Mouse (Mus musculus) stomach, embryonic 16.5 days (tissue): Measurements from ENCODE around the gene Opcml. TPM values are rescaled to one million over a fixed set of nuclear protein-coding genes. Genes with fewer than 3 reads are reported as not detected.

Source experiments
- ATAC-seq: fragments of 200-750 bp; cut with Nextera tagmentation; 2 replicates; pipeline ENCODE4 v1.8.0; 2017; ENCODE audit warnings: moderate number of reproducible peaks, moderate TSS enrichment; ENCODE audit not compliant: insufficient read depth, low FRiP score
- H3K27ac ChIP-seq: fragments of 300-500 bp; sonication (generic); 2 replicates; pipeline ENCODE4 v1.5.1; 2014; ENCODE audit warnings: low read length
- H3K27me3 ChIP-seq: fragments of 300-500 bp; sonication (generic); 2 replicates; pipeline ENCODE4 v1.6.1; 2014; ENCODE audit warnings: low read length, control low read depth, mixed read lengths; ENCODE audit not compliant: control insufficient read depth, insufficient read depth
- H3K36me3 ChIP-seq: fragments of 300-500 bp; sonication (generic); 2 replicates; pipeline ENCODE4 v1.6.1; 2014; ENCODE audit warnings: low read length; ENCODE audit not compliant: control insufficient read depth, insufficient read depth
- H3K4me1 ChIP-seq: fragments of 300-500 bp; sonication (generic); 2 replicates; pipeline ENCODE4 v1.6.1; 2014; ENCODE audit warnings: low read length, control low read depth, mixed read lengths; ENCODE audit not compliant: control insufficient read depth, insufficient read depth
- H3K4me2 ChIP-seq: fragments of 300-500 bp; sonication (generic); 2 replicates; pipeline ENCODE4 v1.6.1; 2014; ENCODE audit warnings: low read depth, low read length, mixed read lengths
- H3K4me3 ChIP-seq: fragments of 300-500 bp; sonication (generic); replicated peaks from 2 replicates; pipeline ENCODE4 v1.5.1; 2014; ENCODE audit warnings: mild to moderate bottlenecking, low read length
- H3K9ac ChIP-seq: fragments of 300-500 bp; sonication (generic); 2 replicates; pipeline ENCODE4 v1.6.1; 2014; ENCODE audit warnings: low read length
- H3K9me3 ChIP-seq: fragments of 300-500 bp; sonication (generic); replicated peaks from 2 replicates; pipeline ENCODE4 v1.6.1; 2016; ENCODE audit warnings: low read length, control low read depth; ENCODE audit not compliant: control insufficient read depth
- WGBS: fragments of 180-500 bp; shearing (Covaris S2); extraction: QIAGEN DNeasy Blood & Tissue Kit; methylation state at CpG from one replicate; pipeline ENCODE4 v1.1.7; 2014; 5-methylcytosine and 5-hydroxymethylcytosine counted together
- polyA plus RNA-seq: library from polyadenylated mRNA; unstranded; fragments of >200 nt; fragmentation: Nextera tagmentation; extraction: Ambion mirVana; gene quantifications from 2 replicates; pipeline ENCODE4 v1.2.1, GENCODE M21; 2015

Opcml gene
- polyA plus RNA-seq, 1 experiment from 2014 or later, result 2.8 TPM

GRCm38 (mm10) chr9:27968266-27968665, 177.7 kb downstream of the Opcml start:
- H3K36me3 ChIP-seq, result no peaks in the 10 kb centered on the region
- H3K27ac ChIP-seq, result no peak overlapping the region
- no peak overlapping the region for H3K4me2 ChIP-seq
- H3K4me1 ChIP-seq, result no peaks in the 10 kb centered on the region
- no peak for ATAC-seq
- no peak overlapping the region for H3K4me3 ChIP-seq
- H3K9ac ChIP-seq, result no peak overlapping the region
- H3K27me3 ChIP-seq, result no peaks in the 10 kb centered on the region
- H3K9me3 ChIP-seq, result no peaks in the 10 kb centered on the region

GRCm38 (mm10) chr9:27972293-27972692, 181.7 kb downstream of the Opcml start:
- H3K36me3 ChIP-seq, result no peaks in the 10 kb centered on the region
- no peaks in the 10 kb centered on the region for H3K27me3 ChIP-seq
- H3K27ac ChIP-seq, result no peak overlapping the region
- no peaks in the 10 kb centered on the region for H3K9me3 ChIP-seq
- no peak overlapping the region for H3K4me2 ChIP-seq
- H3K4me3 ChIP-seq, result no peak overlapping the region
- H3K9ac ChIP-seq, result no peak overlapping the region
- no peak for ATAC-seq
- WGBS, result 78% methylated on average over 5 of the region's 5 CpGs
- no peaks in the 10 kb centered on the region for H3K4me1 ChIP-seq

GRCm38 (mm10) chr9:27982576-27982975, 192.0 kb downstream of the Opcml start:
- Histone ChIP-seq H3K4me1 (no peaks in the 10 kb centered on the region), H3K4me2 (no peak overlapping the region), H3K36me3 (no peaks in the 10 kb centered on the region), H3K27me3 (no peaks in the 10 kb centered on the region), H3K9me3 (no peaks in the 10 kb centered on the region), H3K27ac (no peak overlapping the region), H3K4me3 (no peak overlapping the region), H3K9ac (no peak overlapping the region)
- no peak for ATAC-seq

- no peak for ATAC-seq
- WGBS, result 60% methylated on average over 8 of the region's 8 CpGs
- Histone ChIP-seq H3K27me3 (no peaks in the 10 kb centered on the region), H3K9ac (no peak overlapping the region), H3K36me3 (no peaks in the 10 kb centered on the region), H3K27ac (no peak overlapping the region), H3K9me3 (no peaks in the 10 kb centered on the region), H3K4me2 (no peak overlapping the region), H3K4me1 (no peaks in the 10 kb centered on the region), H3K4me3 (no peak overlapping the region)
Observed at GRCm38 (mm10) chr9:27986604-27987588, 196.3 kb downstream of the Opcml start.

- Histone ChIP-seq H3K27me3 (no peaks in the 10 kb centered on the region), H3K4me1 (no peaks in the 10 kb centered on the region), H3K9ac (no peak overlapping the region), H3K27ac (no peak overlapping the region), H3K4me3 (no peak overlapping the region), H3K9me3 (no peaks in the 10 kb centered on the region), H3K4me2 (no peak overlapping the region), H3K36me3 (no peaks in the 10 kb centered on the region)
- WGBS, result 70% methylated on average over 4 of the region's 4 CpGs
- no peak for ATAC-seq
Observed at GRCm38 (mm10) chr9:27991611-27992010, 201.0 kb downstream of the Opcml start.

GRCm38 (mm10) chr9:27996536-27996935, 206.0 kb downstream of the Opcml start:
- WGBS, result 81% methylated on average over 7 of the region's 7 CpGs
- Histone ChIP-seq H3K9ac (no peak overlapping the region), H3K27me3 (no peaks in the 10 kb centered on the region), H3K4me2 (no peak overlapping the region), H3K4me3 (no peak overlapping the region), H3K27ac (no peak overlapping the region), H3K4me1 (no peaks in the 10 kb centered on the region), H3K9me3 (no peaks in the 10 kb centered on the region), H3K36me3 (no peaks in the 10 kb centered on the region)
- no peak for ATAC-seq

GRCm38 (mm10) chr9:27998767-27999166, 208.2 kb downstream of the Opcml start:
- H3K27ac ChIP-seq, result no peak overlapping the region
- no peak overlapping the region for H3K9ac ChIP-seq
- H3K4me1 ChIP-seq, result no peaks in the 10 kb centered on the region
- WGBS, result 44% methylated on average over 4 of the region's 4 CpGs
- H3K27me3 ChIP-seq, result no peaks in the 10 kb centered on the region
- no peak overlapping the region for H3K4me2 ChIP-seq
- H3K4me3 ChIP-seq, result no peak overlapping the region
- ATAC-seq, result no peak
- no peaks in the 10 kb centered on the region for H3K36me3 ChIP-seq
- no peaks in the 10 kb centered on the region for H3K9me3 ChIP-seq

- no peaks in the 10 kb centered on the region for H3K9me3 ChIP-seq
- ATAC-seq, result no peak
Observed at GRCm38 (mm10) chr9:28003131-28003530, 212.6 kb downstream of the Opcml start.

GRCm38 (mm10) chr9:28011483-28011882, 220.9 kb downstream of the Opcml start:
- WGBS, result 38% methylated on average over 8 of the region's 8 CpGs
- Histone ChIP-seq H3K27me3 (no peaks in the 10 kb centered on the region), H3K36me3 (no peaks in the 10 kb centered on the region), H3K4me3 (no peak overlapping the region), H3K9me3 (no peaks in the 10 kb centered on the region), H3K4me1 (no peaks in the 10 kb centered on the region), H3K27ac (no peak overlapping the region), H3K9ac (no peak overlapping the region), H3K4me2 (no peak overlapping the region)
- no peak for ATAC-seq

More at GRCm38 (mm10) chr9:28003131-28003530, 212.6 kb downstream of the Opcml start:
- Histone ChIP-seq H3K27me3 (no peaks in the 10 kb centered on the region), H3K4me1 (no peaks in the 10 kb centered on the region), H3K4me2 (no peak overlapping the region), H3K27ac (no peak overlapping the region), H3K9ac (no peak overlapping the region), H3K36me3 (no peaks in the 10 kb centered on the region), H3K4me3 (no peak overlapping the region)
- 80% methylated on average over 3 of the region's 3 CpGs for WGBS
